Mouse (Mus musculus) heart, adult 11 months (tissue): Measurements from ENCODE around the gene Macrod2.
A peak's percentile ranks its signal among the peaks of the same experiment; 100 is the strongest.

Experiments
- DNase-seq: peaks from one replicate; pipeline ENCODE4 v3.0.0; 2022

Macrod2 gene

DNA sequence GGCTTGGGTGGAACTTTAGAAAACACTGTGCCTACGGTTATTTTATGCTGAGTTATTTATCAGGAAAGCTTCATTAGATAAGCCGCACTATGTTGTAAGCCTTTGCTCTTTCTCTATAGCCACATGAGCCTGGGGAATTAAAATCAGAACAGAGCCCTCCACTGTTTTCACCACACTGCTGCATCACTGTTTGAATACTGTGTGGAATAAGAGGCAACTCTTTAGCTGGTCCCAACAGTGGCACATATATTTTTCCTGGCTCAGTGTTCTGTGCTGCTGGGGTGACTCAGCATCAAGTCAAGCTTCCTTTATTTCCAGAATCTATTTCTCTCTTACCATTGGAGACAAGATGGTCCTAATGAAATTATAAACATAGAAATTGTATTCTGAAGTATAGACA is 1481.8 kb downstream of the Macrod2 start:
- no peak for DNase-seq

DNA sequence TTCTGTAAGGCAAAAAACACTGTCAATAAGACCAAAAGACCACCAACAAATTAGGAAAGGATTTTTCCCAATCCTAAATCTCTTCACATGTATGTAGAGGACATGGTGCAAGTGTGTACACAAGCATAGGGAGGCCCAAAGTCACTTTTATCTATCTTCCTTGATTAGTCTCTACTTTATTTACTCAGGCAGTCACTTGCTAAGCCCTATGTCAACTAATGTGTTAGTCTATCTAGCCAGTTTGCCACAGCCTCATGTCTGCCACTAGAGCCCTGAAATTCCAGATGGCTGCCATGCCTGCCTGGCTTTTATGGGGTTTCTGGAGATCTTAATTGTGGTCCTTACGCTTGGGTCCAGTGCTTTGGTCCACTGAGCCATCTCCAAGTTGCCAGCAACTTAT is 1483.4 kb downstream of the Macrod2 start:
- DNase-seq, result no peak

DNA sequence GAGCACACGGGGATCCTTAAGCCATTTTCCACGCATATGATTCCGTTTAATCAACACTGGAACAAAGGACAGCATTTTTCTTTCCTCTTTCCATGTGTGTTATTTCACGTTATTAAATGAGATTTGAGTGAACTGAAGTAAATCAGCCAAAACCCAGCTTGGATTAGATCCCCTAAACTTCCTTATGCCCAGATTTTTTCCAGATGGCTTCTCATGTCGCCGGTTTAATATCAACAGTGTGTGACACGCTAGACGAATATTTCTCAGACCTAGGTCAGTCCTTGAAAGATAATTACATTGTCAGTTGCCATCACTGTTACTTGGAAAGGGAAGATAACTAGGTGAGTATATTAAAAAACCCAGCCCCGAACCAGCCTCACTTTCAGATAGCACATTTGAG is 1484.6 kb downstream of the Macrod2 start:
- no peak for DNase-seq

DNA sequence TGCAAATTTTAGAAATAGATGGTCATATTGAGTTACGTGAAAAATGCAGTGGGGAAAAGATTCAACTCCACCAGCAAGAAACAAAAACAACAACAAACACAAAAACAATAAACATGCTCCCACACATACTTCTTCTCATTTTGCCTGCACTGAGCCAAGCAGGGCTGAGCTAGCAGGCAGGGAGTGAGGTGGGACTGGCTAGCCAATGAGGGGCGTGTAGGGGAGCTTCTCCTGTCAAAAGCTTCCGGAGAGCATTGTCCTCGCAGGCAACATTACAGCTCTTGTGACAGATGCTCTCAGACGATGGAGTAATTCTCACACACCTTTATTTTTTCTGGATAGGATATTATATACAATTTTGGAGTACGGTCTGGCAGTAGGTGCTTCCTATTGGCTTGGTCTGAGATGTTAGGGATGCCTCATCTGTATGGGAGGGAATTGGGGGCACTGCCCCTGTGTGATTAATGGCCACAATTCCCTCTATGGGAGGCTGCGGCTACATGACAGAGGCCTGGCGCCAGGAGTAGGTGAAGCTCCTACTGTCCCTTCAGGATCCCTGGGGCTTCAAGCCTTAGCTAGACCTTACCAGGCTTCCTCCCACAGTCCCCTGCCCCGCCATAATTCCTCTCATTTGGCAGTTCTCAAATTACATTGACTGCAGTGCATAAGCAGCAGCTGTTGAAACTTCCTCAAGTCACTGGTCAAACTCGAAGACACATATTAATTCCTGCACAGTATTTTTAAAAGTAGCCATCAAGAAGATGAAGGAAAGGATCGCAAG is 1491.8 kb downstream of the Macrod2 start:
- DNase-seq, result no peak

DNA sequence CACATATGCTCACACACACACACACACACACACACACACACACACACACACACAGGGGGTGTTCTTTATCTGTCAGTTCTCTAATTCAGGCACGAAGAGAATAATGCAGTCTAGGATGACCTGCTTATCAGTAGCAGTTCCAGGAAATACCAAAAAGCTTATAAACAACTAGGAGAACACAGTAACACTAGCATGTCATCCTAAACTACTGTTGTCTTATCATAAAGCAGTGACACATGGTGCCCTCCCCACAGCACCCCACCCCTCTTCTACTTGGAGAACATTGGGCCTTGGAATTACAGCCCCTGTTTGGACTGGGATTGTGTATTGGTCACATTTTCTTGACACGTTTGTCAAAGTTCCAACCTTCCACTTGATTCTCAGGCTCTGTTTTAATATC is 1494.4 kb downstream of the Macrod2 start:
- DNase-seq, result no peak

DNA sequence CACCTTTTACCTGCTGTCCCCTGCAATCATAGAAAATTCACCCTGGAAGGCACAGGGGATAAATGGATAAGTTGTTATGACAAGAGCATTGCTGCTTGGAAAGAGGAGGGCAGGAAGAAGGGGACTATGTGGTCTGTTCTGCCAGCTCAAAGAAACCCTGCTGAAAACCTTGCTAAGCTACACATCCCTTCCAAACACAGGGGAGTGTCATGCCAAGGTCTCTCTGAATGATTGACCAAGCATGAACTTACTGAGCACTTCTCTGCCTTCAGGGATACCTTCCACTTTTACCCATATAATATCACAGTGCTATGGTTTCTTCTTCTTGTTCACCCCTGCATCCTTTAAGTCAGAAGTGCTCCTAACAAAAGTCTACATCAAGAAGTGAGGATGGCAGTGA is 1502.8 kb downstream of the Macrod2 start:
- DNase-seq, result no peak

DNA sequence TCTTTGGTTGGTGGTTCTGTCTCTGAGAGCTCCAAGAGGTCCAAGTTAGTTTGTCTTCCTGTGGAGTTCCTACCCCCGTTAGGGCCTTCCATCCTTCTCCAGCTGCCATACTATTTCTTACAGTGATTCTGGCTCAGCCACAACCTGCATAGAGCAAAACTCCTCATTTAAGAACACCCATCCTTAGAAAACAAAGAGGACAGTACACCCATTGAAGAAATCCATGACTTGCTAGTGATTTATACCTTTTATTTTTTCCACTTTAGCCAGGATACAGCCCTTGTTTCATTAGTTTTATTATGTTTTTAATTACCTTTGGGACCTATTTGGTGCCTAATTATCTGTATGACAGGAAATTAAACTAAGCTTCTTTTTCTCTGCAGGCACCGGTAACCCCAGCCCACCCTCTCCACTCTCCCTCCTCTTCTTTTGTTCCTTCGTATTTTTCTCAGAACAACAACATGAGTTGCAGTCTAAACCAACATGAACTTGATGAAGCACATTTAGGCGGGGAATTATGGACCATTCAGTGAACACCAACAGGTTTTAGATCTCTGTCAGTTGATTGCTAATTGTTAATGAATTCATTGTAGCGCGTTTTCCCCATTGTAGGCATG is 1516.8 kb downstream of the Macrod2 start:
- peak; percentile 15 for DNase-seq

DNA sequence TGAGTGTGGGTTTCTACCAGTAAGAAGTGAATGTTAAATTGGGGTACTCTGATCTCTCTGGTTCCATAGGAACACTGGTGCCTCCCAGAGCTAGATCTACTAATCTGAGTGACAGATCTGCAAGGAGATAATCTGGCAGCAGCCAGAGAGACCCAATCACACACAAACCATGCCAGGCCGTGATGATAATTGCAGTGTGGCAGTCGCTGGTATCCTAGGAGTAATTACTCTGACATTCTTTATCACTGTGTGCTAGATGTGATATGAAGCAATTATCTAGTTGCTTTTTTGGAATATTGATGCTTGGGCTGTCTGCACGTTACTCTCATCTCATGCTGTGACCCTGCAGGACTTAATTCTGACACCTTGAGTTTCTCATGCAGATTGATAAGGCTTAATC is 1518.4 kb downstream of the Macrod2 start:
- peak; percentile 31 for DNase-seq

DNA sequence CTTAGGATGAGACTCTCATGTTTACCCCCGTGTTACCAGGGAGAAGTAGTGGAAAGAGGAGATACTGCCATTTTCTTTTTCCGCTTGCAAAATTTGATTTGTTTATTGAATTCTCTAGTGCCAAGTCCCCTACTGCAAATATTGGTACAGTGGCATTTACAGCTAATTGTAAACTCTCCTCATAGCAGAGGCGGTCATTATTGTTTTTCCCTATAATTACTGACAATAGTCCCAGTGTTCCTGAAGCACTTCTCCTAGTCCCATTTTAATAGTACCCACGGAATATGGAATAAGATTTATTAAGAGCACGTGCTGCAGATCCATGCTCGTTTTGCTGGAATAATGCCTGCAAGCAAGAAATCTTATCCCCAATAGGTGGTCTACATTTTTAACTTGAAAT is 1518.8 kb downstream of the Macrod2 start:
- DNase-seq, result no peak

DNA sequence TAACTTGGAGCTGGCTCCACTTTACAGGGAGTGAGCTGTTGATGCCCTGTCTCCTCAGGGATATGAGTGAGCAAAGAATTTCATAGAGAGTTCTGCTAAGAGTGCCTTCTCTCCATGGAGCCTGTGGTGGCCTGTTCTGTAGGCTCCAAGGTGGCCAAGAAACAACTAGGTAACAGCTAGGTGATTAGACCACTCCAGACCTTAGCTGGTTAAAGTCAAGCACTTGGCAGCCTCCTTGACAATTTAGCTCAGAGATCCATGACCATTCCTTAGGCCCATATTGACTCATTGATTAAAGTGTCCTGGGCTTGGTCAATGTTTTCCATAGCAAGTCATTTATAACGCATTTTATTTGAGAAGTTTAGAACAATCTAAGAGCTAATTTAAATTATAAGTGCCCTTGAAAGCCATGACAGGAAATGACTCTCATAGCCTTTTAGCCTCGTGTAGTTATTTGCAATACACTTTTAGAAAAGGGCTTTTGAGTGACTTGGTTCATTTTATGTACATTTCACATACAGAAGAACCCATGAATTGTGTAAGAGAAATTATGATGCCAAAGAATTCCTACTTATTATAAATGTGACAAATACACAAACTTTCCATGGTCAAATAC is 1525.4 kb downstream of the Macrod2 start:
- DNase-seq, result peak; percentile 56

DNA sequence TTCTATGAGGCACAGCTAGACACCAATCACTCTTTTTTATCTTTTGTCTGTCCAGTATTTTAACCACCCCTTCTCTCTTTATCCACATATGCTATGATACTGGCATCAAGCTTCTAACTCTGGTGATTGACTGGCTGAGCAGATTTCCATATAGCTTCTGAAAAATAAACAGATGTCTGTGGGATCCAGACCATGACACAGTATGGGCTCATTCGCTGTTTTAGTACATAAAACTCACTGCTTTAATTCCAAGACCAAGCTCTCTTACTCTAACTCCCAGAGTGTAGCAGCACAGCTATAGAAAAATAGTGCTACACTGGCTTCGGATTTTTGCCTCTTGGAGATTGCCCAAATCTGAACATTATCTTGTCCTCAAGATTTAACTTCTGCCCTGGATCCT is 1540.0 kb downstream of the Macrod2 start:
- no peak for DNase-seq

DNA sequence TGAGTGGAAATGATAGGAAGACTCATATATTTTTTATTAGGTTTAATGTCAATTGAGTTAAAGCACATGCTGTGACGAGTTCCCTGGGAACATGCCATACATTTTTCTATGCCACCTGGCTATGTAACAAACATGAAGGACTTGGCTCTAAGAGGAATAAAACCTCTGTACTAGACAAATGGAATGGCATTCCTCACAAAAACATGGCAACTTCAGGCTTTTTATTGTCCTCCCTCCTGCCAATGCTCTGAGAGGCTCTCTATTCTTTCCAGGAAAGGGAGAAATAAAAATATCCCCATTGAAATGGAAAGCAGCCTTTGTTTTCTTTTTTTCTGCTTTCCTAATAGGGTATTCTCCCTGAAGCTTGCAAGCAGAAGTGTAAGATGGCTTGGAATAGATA is 1559.7 kb downstream of the Macrod2 start:
- DNase-seq, result no peak

DNA sequence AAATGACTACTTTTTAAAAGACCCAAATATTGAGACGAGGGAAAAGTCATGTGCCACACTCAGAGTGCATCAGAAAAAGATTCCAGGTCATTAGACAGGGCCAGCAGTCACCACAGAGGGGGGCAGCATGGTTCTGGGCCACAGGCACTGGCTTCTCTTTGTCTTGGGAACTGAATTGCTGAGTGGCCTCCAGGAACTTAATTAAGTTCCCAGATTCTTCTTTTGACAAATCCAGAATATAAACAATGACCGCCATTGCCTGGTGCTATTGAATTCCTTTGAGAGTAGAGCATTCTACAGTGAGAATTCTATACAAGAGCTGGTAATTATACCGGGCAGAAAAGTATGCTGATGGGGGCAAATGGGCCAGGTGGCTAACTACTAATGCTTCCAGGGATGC is 1560.1 kb downstream of the Macrod2 start:
- no peak for DNase-seq

DNA sequence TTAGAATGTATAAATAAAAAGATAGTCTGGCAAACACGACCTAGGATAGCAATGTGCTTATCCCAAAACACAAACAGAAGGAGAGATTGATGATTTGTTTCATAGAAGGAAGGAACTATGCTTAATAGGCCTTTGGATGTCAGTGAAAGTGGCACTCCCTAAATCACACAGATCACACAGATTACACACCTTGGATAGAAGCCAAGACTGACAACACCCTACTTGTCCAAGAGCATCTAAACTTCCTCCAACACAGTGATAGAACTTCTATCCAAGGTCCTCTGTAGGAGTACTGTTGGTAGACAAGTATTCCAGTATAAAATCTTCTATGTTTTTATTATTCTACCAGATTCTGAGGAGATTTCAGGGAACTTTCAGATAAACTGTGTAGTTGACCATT is 1567.8 kb downstream of the Macrod2 start:
- DNase-seq, result no peak

DNA sequence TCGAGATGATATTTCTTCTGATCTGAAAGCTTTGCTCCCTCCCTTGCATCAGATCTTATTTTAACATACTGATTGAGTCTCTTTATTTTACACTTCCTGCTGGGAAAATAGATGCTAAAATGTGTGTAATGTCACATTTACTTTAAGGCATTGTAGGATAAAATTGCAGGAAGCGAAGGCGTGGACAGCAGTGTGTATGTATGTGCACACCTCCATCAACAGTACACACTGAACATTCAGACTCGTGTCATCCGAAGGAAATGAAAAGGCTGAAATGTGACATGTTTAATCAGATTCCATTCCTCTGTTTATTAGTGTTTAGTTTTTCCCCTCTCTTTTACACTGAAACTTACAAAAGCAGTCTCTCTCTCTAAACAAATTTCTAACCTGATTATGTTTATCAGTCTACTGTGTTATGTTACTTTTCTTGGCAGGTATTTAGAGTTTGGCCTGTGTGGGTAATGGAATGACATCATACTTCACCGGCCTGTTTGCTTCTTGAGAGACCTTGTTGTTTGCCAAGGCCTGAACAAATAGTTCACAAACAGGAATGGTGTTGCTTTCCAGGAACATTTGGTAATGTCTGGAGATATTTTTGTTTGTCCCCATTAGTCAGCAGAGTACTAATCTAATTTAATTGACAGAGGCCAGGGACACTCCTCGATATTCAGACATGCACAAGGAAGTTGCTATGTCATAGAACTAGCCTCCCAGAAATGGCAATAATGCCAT is 1588.7 kb downstream of the Macrod2 start:
- DNase-seq, result no peak

DNA sequence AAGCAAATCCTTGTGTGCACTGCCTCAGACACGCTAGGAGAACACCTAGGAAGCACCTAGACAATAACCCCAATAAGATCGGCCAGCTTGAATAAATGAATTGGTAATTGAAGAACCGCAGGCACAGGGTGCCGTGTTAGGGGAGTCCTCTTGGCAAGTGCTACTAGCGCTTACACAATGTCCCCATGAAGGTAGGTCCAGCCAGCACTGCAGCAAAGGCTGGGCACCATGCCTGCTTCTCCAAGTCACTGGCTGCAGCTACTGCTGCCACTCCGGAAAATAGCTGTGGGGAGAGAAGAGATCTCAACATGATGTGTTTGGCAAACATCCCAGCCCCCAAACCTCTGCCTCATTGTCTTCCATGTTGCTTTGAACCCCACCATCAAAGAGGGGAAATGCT is 1603.8 kb downstream of the Macrod2 start:
- DNase-seq, result peak; percentile 96

DNA sequence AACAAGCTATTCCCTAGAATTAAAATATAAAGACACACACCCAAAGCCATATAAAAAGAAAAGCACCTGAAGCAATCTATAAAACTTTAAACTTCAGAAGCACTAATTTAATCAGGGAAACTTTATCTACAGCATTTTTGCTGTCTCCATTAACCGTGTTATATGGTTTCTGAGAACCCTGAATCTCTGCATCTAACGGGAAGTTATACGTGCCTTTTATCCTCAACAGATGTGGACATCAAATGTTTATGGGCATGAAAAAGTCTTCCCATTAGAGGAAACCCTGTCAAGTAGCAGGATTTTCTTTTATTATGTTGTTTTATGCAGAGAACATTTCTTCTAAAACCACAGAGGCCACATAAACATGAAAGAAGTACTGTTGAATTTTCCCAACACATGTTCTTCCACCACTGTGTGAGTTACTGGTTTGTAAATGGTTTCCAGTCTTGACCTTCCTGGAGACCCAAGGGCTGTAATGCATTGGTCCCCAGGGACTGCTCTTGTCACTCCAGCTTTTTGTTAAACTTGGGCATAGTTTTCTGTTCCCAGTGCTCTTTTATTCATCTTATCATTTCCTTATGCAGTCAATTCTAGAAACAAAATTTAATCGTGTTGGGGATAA is 1629.5 kb downstream of the Macrod2 start:
- DNase-seq, result no peak

DNA sequence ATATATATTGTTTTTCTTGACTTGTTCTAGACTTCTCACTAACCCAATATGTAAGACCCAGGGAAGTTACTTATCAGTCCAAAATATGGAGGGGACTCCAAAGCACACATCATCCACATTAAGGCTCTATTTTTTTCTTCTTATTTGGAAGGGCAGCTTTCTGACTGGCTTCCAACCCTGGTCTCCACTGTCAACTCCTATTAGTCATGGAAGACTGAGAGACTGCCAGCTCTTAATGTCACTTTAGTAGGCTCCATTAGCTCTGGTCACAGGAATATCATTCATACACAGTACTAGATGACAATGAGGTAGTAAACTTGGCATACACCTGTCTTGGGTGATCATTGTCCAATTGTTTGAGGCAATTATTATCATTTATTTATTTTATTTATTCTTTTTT is 1631.6 kb downstream of the Macrod2 start:
- DNase-seq, result no peak

DNA sequence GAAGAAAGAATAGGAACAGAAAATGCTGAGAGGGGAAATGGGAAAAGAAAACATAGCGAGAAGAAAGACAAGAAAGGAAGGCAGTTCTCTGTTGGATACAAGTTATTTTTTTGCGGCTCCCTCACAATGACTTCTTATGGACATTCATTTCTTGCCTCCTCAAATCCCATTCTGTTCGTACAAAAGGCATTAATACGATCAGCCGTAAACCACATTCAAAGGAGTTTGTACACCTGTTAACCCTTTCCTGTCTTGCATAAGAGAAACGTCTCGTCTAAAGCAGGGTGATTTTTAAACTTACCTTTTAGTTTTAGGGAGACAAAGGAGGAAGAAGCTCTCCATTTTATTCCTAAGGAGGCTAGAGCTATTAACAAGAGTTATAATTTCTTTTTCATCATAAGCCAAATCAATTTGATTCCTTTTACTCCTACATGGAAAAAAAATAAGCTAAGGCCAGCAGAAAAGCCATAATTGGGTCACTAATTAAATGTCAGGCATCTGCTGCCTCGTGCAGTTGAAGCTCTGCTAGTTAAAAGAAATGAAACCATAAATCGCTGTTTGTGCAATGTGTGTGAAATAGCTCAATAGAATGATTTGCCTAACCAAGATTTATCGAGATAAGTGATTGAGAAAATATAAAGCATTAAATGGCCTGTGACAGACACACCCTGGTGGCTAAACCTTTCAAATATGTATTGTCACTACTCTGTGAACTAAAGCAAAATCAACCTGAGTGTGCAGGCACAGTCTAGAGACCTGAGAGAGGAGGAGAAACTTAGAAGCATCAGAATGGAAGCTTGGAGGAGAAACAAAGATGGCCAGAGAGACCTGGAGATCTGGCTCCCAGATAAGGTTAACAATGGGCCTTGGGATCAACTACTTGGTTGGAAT is 1635.9 kb downstream of the Macrod2 start:
- no peak for DNase-seq

DNA sequence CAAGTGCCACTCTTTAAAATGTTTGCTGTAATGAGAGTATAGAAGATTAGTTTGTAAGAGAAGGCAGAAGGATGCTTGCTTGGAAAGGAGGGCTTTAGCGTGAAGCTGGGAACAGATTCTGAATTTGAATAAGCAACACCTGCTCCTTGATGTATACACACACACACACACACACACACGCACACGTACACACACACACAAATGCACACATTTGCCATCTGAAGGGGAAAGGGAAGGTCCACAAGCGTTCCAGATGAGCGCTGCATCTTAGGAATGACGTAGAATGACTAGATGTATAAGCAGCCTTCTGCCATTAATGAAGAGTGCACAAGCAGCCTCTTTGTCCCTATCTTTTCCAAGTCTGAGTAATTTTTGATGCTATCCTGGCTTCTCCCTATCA is 1660.5 kb downstream of the Macrod2 start:
- DNase-seq, result no peak

DNA sequence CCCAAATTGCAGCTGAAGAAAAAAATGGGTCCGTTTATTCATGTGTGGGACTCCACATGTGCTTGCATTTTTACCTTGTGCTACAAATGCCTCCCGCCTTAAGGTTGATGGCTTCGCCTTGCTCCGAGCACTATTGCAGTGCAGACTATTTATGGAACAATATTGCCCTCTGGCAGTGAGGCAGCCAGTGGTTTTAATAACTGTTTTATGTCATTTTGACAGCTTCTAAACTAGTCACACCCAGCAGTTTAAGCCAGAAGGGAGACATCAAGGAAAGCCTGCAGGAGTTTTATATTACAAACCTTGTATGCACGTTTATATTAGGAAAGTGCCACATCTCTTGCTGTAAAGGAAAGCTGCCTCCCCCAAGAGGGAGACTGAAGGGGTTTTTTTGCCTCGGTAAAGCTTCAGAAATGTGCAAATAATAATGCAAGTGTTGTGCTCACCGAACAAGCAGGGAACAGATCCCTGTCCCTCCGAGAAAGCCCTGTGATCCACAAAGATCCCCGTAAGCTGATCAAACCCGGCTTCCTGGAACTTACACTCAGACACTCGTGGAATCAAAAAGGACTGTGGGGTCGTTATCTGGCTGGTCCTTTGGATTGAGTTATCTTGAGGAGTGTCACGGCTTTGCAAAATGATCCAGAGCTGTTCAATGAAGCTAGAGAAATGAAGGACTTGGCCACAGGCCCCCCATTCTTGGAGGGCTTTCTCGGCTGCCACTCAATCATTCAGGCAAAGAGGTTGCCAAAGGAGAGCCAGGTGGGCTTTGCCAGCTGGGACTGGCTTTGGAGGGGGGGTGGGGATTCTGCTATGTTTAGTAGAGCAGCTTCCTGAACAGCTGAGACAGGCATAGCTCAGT is 1663.0 kb downstream of the Macrod2 start:
- no peak for DNase-seq
